Mouse (Mus musculus) thymus, adult 2 months (tissue): ENCODE measurements at regions not wholly inside any gene's neighbourhood (a gene's known extent, or its start where the extent isn't known, plus 50 kb on each side); places are given as distances from the start of the nearest gene placed in this dataset.

ENCODE experiments used
- CTCF ChIP-seq: fragments of 200-500 bp; IDR thresholded peaks from 2 replicates; pipeline ENCODE4 v1.5.1; 2012; ENCODE audit warnings: mild to moderate bottlenecking, control low read depth, low read length, moderate library complexity, borderline replicate concordance; ENCODE audit not compliant: control insufficient read depth, poor library complexity, insufficient read depth; ENCODE audit errors: extremely low read depth
- POLR2A ChIP-seq: fragments of 200-500 bp; IDR thresholded peaks from 2 replicates; pipeline ENCODE4 v1.6.1; 2012; ENCODE audit warnings: mild to moderate bottlenecking, low read length, control low read depth, moderate library complexity; ENCODE audit not compliant: control insufficient read depth, poor library complexity, insufficient read depth; ENCODE audit errors: extremely low read depth

- no peak for TF ChIP-seq POLR2A
- no peak for TF ChIP-seq CTCF
These were observed 95.6 kb upstream of the Xylt1 start for GRCm38 (mm10) chr7:117285206-117285605.
